Mouse (Mus musculus) megakaryocyte, adult 5-6 weeks (primary cell): Measurements from ENCODE around the gene Blnk. TPM values are rescaled to one million over a fixed set of nuclear protein-coding genes. Genes with fewer than 3 reads are reported as not detected.

Experiments used
- ATAC-seq: 2 replicates; pipeline ENCODE4 v1.8.0; 2016; ENCODE audit warnings: mild to moderate bottlenecking, inconsistent platforms; ENCODE audit not compliant: poor library complexity, severe bottlenecking
- total RNA-seq, 2 experiments: library from RNA; stranded (forward) in 1 of 2; stranded (reverse) in 1 of 2; fragments of 153-499, 151-499 nt in 1 of 2; fragments of 221-1000, 200-1000 nt in 1 of 2; gene quantifications; 2 replicates each; pipeline versions ENCODE4 v1.2.3 to v1.2.4; 2015 to 2017

The Blnk gene
- total RNA-seq, 2 experiments from 2014 or later = 1.9 to 3.4 TPM

GRCm38 (mm10) chr19:41003694-41004315 is 9.5 kb upstream of the Blnk start:
- no peak for ATAC-seq

GRCm38 (mm10) chr19:40999569-40999968 is 5.2 kb upstream of the Blnk start:
- no peak for ATAC-seq

- ATAC-seq = peak; percentile 53
Observed at GRCm38 (mm10) chr19:40998469-40999170, 4.3 kb upstream of the Blnk start.

- ATAC-seq = no peak
Observed at GRCm38 (mm10) chr19:40996722-40997121, 2.4 kb upstream of the Blnk start.

GRCm38 (mm10) chr19:40995449-40996401 is 1.4 kb upstream of the Blnk start:
- ATAC-seq = peak; percentile 28

- ATAC-seq = no peak
Observed at GRCm38 (mm10) chr19:40994911-40995310, 576 bp upstream of the Blnk start.

GRCm38 (mm10) chr19:40993356-40993755 is 979 bp downstream of the Blnk start:
- no peak for ATAC-seq

- no peak for ATAC-seq
Observed at GRCm38 (mm10) chr19:40992517-40993044, 1.8 kb downstream of the Blnk start.

- no peak for ATAC-seq
Observed at GRCm38 (mm10) chr19:40992096-40992495, 2.2 kb downstream of the Blnk start.

- no peak for ATAC-seq
Observed at GRCm38 (mm10) chr19:40991626-40992025, 2.7 kb downstream of the Blnk start.

- ATAC-seq = no peak
Observed at GRCm38 (mm10) chr19:40990781-40991343, 3.5 kb downstream of the Blnk start.

GRCm38 (mm10) chr19:40989961-40990600 is 4.3 kb downstream of the Blnk start:
- ATAC-seq = peak; percentile 31; the same call in 1 of the 2 replicates

- no peak for ATAC-seq
Observed at GRCm38 (mm10) chr19:40988856-40989255, 5.5 kb downstream of the Blnk start.

GRCm38 (mm10) chr19:40984536-40984935 is 9.8 kb downstream of the Blnk start:
- no peak for ATAC-seq

GRCm38 (mm10) chr19:40980671-40981070 is 13.7 kb downstream of the Blnk start:
- no peak for ATAC-seq

GRCm38 (mm10) chr19:40978026-40978425 is 16.3 kb downstream of the Blnk start:
- no peak for ATAC-seq

GRCm38 (mm10) chr19:40976946-40977917 is 17.1 kb downstream of the Blnk start:
- ATAC-seq = no peak

- no peak for ATAC-seq
Observed at GRCm38 (mm10) chr19:40971273-40971914, 22.9 kb downstream of the Blnk start.

- ATAC-seq = no peak
Observed at GRCm38 (mm10) chr19:40970775-40971174, 23.6 kb downstream of the Blnk start.
